Mouse (Mus musculus): ENCODE data around the gene Haus3. TPM values are rescaled to one million over a fixed set of nuclear protein-coding genes. Genes with fewer than 3 reads are reported as not detected.

Gene Haus3
- polyA plus RNA-seq, 1 experiment: 37.5 TPM

GRCm38 (mm10) chr5:34204911-34205310 lies 35.6 kb upstream of the Haus3 start:
- H3K4me1 ChIP-seq (ENCODE audit: control insufficient read depth, insufficient read depth, low read length): no peaks in the 10 kb centered on the region
- no peak for TF ChIP-seq CTCF (IDR thresholded peaks at IDR 0.05; ENCODE audit: control insufficient read depth, insufficient read depth, low read length)
- TF ChIP-seq POLR2A (IDR thresholded peaks at IDR 0.05; ENCODE audit: borderline replicate concordance, control insufficient read depth, low read depth, low read length): no peak
- WGBS: 71% methylated on average over 2 of the region's 2 CpGs
- H3K4me3 ChIP-seq (replicated peaks; ENCODE audit: control insufficient read depth, low read depth, low read length): no peak overlapping the region
- no peak overlapping the region for H3K27ac ChIP-seq (ENCODE audit: control insufficient read depth, insufficient read depth, low read depth, low read length, poor library complexity)

- no peak for TF ChIP-seq POLR2A (IDR thresholded peaks at IDR 0.05; ENCODE audit: borderline replicate concordance, control insufficient read depth, low read depth, low read length)
- TF ChIP-seq CTCF (IDR thresholded peaks at IDR 0.05; ENCODE audit: control insufficient read depth, insufficient read depth, low read length): no peak
- WGBS: 83% methylated on average over 4 of the region's 4 CpGs
- H3K27ac ChIP-seq (ENCODE audit: control insufficient read depth, insufficient read depth, low read depth, low read length, poor library complexity): no peak overlapping the region
- no peak overlapping the region for H3K4me3 ChIP-seq (replicated peaks; ENCODE audit: control insufficient read depth, low read depth, low read length)
- H3K4me1 ChIP-seq (ENCODE audit: control insufficient read depth, insufficient read depth, low read length): no peaks in the 10 kb centered on the region
Observed at GRCm38 (mm10) chr5:34202006-34202405, 32.7 kb upstream of the Haus3 start.

GRCm38 (mm10) chr5:34201396-34201795 lies 32.1 kb upstream of the Haus3 start:
- Histone ChIP-seq H3K4me1 (ENCODE audit: control insufficient read depth, insufficient read depth, low read length) (no peaks in the 10 kb centered on the region; the same call in 1 of the 2 replicates), H3K4me3 (replicated peaks; ENCODE audit: control insufficient read depth, low read depth, low read length) (no peak overlapping the region), H3K27ac (ENCODE audit: control insufficient read depth, insufficient read depth, low read depth, low read length, poor library complexity) (no peak overlapping the region)
- peak; percentile 19; the same call in 1 of the 2 replicates for TF ChIP-seq CTCF (IDR thresholded peaks at IDR 0.05; ENCODE audit: control insufficient read depth, insufficient read depth, low read length)
- no peak for TF ChIP-seq POLR2A (IDR thresholded peaks at IDR 0.05; ENCODE audit: borderline replicate concordance, control insufficient read depth, low read depth, low read length)
- WGBS: 15% methylated on average over 2 of the region's 2 CpGs

GRCm38 (mm10) chr5:34198615-34199014 lies 29.3 kb upstream of the Haus3 start:
- TF ChIP-seq POLR2A (IDR thresholded peaks at IDR 0.05; ENCODE audit: borderline replicate concordance, control insufficient read depth, low read depth, low read length) (no peak), CTCF (IDR thresholded peaks at IDR 0.05; ENCODE audit: control insufficient read depth, insufficient read depth, low read length) (no peak)
- no peaks in the 10 kb centered on the region; the same call in 1 of the 2 replicates for H3K4me1 ChIP-seq (ENCODE audit: control insufficient read depth, insufficient read depth, low read length)
- 38% methylated on average over 6 of the region's 6 CpGs for WGBS
- no peak overlapping the region for H3K27ac ChIP-seq (ENCODE audit: control insufficient read depth, insufficient read depth, low read depth, low read length, poor library complexity)
- no peak overlapping the region for H3K4me3 ChIP-seq (replicated peaks; ENCODE audit: control insufficient read depth, low read depth, low read length)

- Histone ChIP-seq H3K4me3 (replicated peaks; ENCODE audit: control insufficient read depth, low read depth, low read length) (no peak overlapping the region), H3K27ac (ENCODE audit: control insufficient read depth, insufficient read depth, low read depth, low read length, poor library complexity) (no peak overlapping the region)
- 55% methylated on average over 4 of the region's 4 CpGs for WGBS
Observed at GRCm38 (mm10) chr5:34197243-34197642, 27.9 kb upstream of the Haus3 start.

GRCm38 (mm10) chr5:34196423-34196822 lies 27.1 kb upstream of the Haus3 start:
- WGBS: 20% methylated on average over 7 of the region's 7 CpGs
- Histone ChIP-seq H3K4me1 (ENCODE audit: control insufficient read depth, insufficient read depth, low read length) (no peaks in the 10 kb centered on the region; the same call in 1 of the 2 replicates), H3K27ac (ENCODE audit: control insufficient read depth, insufficient read depth, low read depth, low read length, poor library complexity) (no peak overlapping the region), H3K4me3 (replicated peaks; ENCODE audit: control insufficient read depth, low read depth, low read length) (no peak overlapping the region)
- TF ChIP-seq CTCF (IDR thresholded peaks at IDR 0.05; ENCODE audit: control insufficient read depth, insufficient read depth, low read length) (no peak), POLR2A (IDR thresholded peaks at IDR 0.05; ENCODE audit: borderline replicate concordance, control insufficient read depth, low read depth, low read length) (no peak)

More at GRCm38 (mm10) chr5:34197243-34197642, 27.9 kb upstream of the Haus3 start:
- no peak for TF ChIP-seq CTCF (IDR thresholded peaks at IDR 0.05; ENCODE audit: control insufficient read depth, insufficient read depth, low read length)
- TF ChIP-seq POLR2A (IDR thresholded peaks at IDR 0.05; ENCODE audit: borderline replicate concordance, control insufficient read depth, low read depth, low read length): no peak
- no peaks in the 10 kb centered on the region; the same call in 1 of the 2 replicates for H3K4me1 ChIP-seq (ENCODE audit: control insufficient read depth, insufficient read depth, low read length)

- TF ChIP-seq CTCF (IDR thresholded peaks at IDR 0.05; ENCODE audit: control insufficient read depth, insufficient read depth, low read length) (no peak), POLR2A (IDR thresholded peaks at IDR 0.05; ENCODE audit: borderline replicate concordance, control insufficient read depth, low read depth, low read length) (no peak)
- Histone ChIP-seq H3K4me1 (ENCODE audit: control insufficient read depth, insufficient read depth, low read length) (no peaks in the 10 kb centered on the region; the same call in 1 of the 2 replicates), H3K27ac (ENCODE audit: control insufficient read depth, insufficient read depth, low read depth, low read length, poor library complexity) (no peak overlapping the region), H3K4me3 (replicated peaks; ENCODE audit: control insufficient read depth, low read depth, low read length) (no peak overlapping the region)
- 90% methylated on average over 12 of the region's 12 CpGs for WGBS
Observed at GRCm38 (mm10) chr5:34195786-34196185, 26.5 kb upstream of the Haus3 start.

GRCm38 (mm10) chr5:34194975-34195662 lies 25.8 kb upstream of the Haus3 start:
- no peak for TF ChIP-seq POLR2A (IDR thresholded peaks at IDR 0.05; ENCODE audit: borderline replicate concordance, control insufficient read depth, low read depth, low read length)
- no peak for TF ChIP-seq CTCF (IDR thresholded peaks at IDR 0.05; ENCODE audit: control insufficient read depth, insufficient read depth, low read length)
- no peak overlapping the region for H3K27ac ChIP-seq (ENCODE audit: control insufficient read depth, insufficient read depth, low read depth, low read length, poor library complexity)
- no peaks in the 10 kb centered on the region; the same call in 1 of the 2 replicates for H3K4me1 ChIP-seq (ENCODE audit: control insufficient read depth, insufficient read depth, low read length)
- 41% methylated on average over 6 of the region's 6 CpGs for WGBS
- no peak overlapping the region for H3K4me3 ChIP-seq (replicated peaks; ENCODE audit: control insufficient read depth, low read depth, low read length)

Measured in bone marrow, adult 2 months (tissue).